Mouse (Mus musculus): ENCODE data around the gene Gpr108. TPM values are rescaled to one million over a fixed set of nuclear protein-coding genes. Genes with fewer than 3 reads are reported as not detected.
"Not testable (repeated sequence)": the region's sequence is repeated elsewhere in the genome, so short reads cannot be mapped to it uniquely, and the experiment has no call there.

The Gpr108 gene
- polyA plus RNA-seq, 1 experiment: 46.5 TPM

DNA sequence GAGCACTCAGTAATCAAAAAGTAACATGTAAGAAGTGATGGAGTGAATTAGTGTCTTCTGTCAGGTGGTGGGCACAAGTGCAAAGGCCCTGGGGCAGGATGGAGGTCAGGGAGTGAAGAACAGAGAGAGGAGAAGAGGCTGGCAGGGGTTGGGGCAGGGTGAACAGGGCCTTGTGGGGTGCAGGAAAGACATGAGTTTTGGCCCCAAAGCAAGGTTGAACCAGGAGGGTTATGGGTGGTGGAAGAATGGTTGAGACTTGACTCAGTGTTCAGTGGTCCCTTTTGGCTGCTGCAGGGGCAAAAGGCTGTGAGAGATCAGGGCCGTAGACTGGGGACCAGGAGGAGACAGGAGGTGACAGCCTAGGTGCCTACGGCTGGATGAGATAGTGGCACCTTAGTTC is 30.3 kb upstream of the Gpr108 start:
- 45% methylated on average over 2 of the region's 2 CpGs for WGBS
- Histone ChIP-seq H3K4me3 (ENCODE audit: low read depth, low read length) (no peak overlapping the region), H3K27me3 (ENCODE audit: control insufficient read depth, insufficient read depth, low read length) (no peaks in the 10 kb centered on the region), H3K4me1 (ENCODE audit: control insufficient read depth, insufficient read depth, insufficient read length, low read length) (peaks cover 5% of the 10 kb centered on the region; the same call in 1 of the 2 replicates), H3K27ac (ENCODE audit: insufficient read depth, low read depth, low read length) (no peak overlapping the region), H3K36me3 (ENCODE audit: control insufficient read depth, insufficient read depth, low read length) (no peaks in the 10 kb centered on the region)
- TF ChIP-seq CTCF (IDR thresholded peaks at IDR 0.05; ENCODE audit: extremely low read depth, insufficient read length, insufficient replicate concordance, low read depth, low read length): no peak
- no peak for TF ChIP-seq POLR2A (IDR thresholded peaks at IDR 0.05; ENCODE audit: low read depth, low read length)

DNA sequence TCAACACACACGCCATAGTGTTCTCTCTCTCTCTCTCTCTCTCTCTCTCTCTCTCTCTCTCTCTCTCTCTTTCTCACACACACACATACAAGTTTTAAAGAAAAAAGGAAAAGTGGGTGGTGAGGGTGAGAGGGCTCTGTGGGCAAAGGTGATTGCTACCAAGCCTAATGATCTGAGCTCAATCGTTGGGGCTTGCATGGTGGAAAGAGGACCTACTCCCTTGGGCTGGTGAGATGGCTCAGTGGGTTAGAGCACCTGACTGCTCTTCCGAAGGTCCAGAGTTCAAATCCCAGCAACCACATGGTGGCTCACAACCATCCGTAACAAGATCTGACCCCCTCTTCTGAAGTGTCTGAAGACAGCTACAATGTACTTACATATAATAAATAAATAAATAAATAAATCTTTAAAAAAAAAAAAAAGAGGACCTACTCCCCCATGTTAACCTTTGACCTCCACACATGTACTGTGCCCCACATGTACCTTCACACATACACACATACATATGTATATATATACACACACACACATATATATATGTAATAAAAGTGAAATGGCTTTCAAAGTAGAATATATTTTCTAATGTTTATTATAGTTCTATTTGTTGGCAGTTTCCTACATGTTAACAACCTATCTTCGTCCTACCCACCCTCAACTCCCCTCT is 29.5 kb upstream of the Gpr108 start:
- whole genome bisulfite sequencing: 77% methylated on average over 5 of the region's 5 CpGs
- H3K4me3 ChIP-seq (ENCODE audit: low read depth, low read length); H3K36me3 ChIP-seq (ENCODE audit: control insufficient read depth, insufficient read depth, low read length); H3K4me1 ChIP-seq (ENCODE audit: control insufficient read depth, insufficient read depth, insufficient read length, low read length); H3K27me3 ChIP-seq (ENCODE audit: control insufficient read depth, insufficient read depth, low read length); H3K27ac ChIP-seq (ENCODE audit: insufficient read depth, low read depth, low read length): not testable (repeated sequence)

DNA sequence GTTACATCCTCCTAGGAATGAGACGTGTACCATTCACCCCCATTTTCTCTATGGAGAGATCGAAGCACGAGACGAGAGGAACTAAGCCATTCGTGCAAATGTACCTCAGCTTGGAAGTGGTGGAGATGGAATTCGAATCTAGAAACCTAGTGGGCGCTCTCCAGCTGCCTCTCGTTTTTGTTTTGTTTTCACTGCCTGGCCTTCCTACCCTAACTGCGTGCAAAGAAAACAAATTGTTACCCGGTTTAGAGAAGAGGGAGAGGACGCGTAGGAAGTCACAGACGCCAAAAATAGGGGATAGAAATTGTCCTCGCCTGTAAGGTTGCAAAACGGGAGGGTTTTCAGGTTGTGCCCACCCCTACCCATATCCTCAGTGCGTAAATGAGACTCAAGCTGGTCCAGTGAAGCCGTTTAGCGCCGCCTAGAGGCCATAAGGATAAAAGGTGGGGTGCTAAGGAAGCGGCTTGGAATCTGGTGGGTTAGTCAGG is 28.4 kb upstream of the Gpr108 start:
- Histone ChIP-seq H3K4me1 (ENCODE audit: control insufficient read depth, insufficient read depth, insufficient read length, low read length) (peaks cover 5% of the 10 kb centered on the region; the same call in 1 of the 2 replicates), H3K4me3 (ENCODE audit: low read depth, low read length) (peak overlapping the region; percentile 91), H3K27ac (ENCODE audit: insufficient read depth, low read depth, low read length) (peak overlapping the region; percentile 77), H3K36me3 (ENCODE audit: control insufficient read depth, insufficient read depth, low read length) (no peaks in the 10 kb centered on the region), H3K27me3 (ENCODE audit: control insufficient read depth, insufficient read depth, low read length) (no peaks in the 10 kb centered on the region)
- TF ChIP-seq POLR2A (IDR thresholded peaks at IDR 0.05; ENCODE audit: low read depth, low read length): no peak
- TF ChIP-seq CTCF (IDR thresholded peaks at IDR 0.05; ENCODE audit: extremely low read depth, insufficient read length, insufficient replicate concordance, low read depth, low read length): peak; percentile 98; the same call in 1 of the 2 replicates
- WGBS: under 1% methylated on average over 20 of the region's 20 CpGs

DNA sequence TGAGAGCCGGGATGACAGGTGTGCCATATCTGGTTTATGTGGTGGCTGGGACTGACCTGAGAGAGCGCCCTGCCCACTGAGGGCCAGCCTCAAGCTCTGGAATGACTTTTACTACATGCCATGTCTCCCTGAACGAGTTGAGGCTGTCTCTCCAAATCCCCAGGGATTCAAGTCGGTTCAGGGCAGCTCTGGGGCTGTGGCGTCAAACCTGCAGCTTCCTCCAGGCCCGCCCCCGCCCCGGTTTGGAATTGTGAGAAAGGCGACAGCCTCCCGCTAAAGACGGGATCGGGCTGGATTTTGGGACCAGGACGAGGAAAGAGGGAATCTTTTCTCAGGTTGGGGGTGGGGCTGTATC is 27.7 kb upstream of the Gpr108 start:
- H3K27me3 ChIP-seq (ENCODE audit: control insufficient read depth, insufficient read depth, low read length): no peaks in the 10 kb centered on the region
- peak overlapping the region; percentile 91 for H3K4me3 ChIP-seq (ENCODE audit: low read depth, low read length)
- WGBS: under 1% methylated on average over 13 of the region's 13 CpGs
- TF ChIP-seq POLR2A (IDR thresholded peaks at IDR 0.05; ENCODE audit: low read depth, low read length): no peak
- TF ChIP-seq CTCF (IDR thresholded peaks at IDR 0.05; ENCODE audit: extremely low read depth, insufficient read length, insufficient replicate concordance, low read depth, low read length): no peak
- no peaks in the 10 kb centered on the region for H3K36me3 ChIP-seq (ENCODE audit: control insufficient read depth, insufficient read depth, low read length)
- H3K27ac ChIP-seq (ENCODE audit: insufficient read depth, low read depth, low read length): peak overlapping the region; percentile 77
- H3K4me1 ChIP-seq (ENCODE audit: control insufficient read depth, insufficient read depth, insufficient read length, low read length): peaks cover 5% of the 10 kb centered on the region; the same call in 1 of the 2 replicates

DNA sequence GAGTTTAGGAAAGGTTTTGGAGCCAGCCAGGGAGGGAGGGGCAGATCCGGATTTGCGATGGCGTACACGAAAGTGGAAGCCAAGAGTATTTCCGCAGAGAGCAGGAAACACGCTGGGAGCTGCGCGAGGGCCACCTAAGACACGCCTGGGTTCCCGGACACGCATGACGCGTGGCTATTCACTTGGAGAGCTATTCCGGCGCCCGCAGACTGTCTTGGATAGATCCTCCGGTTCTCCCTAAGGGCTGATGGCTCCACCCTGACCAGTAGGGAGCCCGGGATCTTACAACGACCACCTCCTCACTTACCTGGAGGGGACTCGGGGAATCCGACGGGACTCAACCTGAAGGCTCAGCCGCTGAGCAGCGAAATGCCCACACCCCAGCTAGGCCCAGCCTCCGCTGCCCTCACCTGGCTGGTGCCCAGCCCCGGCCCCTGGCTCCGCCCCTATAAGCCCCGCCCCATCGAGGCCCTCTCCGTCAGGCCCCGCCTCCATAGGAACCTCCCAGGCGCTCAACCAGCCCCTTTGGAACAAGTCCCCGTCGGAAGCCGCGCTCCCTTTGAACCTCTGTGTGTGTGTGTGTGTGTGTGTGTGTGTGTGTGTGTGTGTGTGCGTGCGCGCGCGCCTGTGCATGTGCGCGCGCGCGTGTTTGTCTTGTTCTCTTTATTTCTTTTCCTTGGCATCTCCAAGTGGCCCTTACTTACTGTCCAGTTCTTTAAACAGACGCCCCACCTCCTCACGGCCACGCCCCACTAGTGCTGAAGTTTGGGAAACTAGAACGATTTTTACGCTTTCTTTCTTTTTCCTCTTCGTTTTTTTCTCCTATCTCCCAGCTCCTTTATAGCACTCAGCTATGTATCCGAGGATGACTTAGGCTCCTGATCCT is 27.1 kb upstream of the Gpr108 start:
- TF ChIP-seq POLR2A (IDR thresholded peaks at IDR 0.05; ENCODE audit: low read depth, low read length) (peak; percentile 64; the same call in 1 of the 2 replicates), CTCF (IDR thresholded peaks at IDR 0.05; ENCODE audit: extremely low read depth, insufficient read length, insufficient replicate concordance, low read depth, low read length) (no peak)
- peaks cover 5% of the 10 kb centered on the region; the same call in 1 of the 2 replicates for H3K4me1 ChIP-seq (ENCODE audit: control insufficient read depth, insufficient read depth, insufficient read length, low read length)
- WGBS: under 1% methylated on average over 53 of the region's 53 CpGs
- H3K4me3 ChIP-seq (ENCODE audit: low read depth, low read length): peak overlapping the region; percentile 91
- H3K36me3 ChIP-seq (ENCODE audit: control insufficient read depth, insufficient read depth, low read length): no peaks in the 10 kb centered on the region
- peak overlapping the region; percentile 88 for H3K27ac ChIP-seq (ENCODE audit: insufficient read depth, low read depth, low read length)
- H3K27me3 ChIP-seq (ENCODE audit: control insufficient read depth, insufficient read depth, low read length): no peaks in the 10 kb centered on the region

DNA sequence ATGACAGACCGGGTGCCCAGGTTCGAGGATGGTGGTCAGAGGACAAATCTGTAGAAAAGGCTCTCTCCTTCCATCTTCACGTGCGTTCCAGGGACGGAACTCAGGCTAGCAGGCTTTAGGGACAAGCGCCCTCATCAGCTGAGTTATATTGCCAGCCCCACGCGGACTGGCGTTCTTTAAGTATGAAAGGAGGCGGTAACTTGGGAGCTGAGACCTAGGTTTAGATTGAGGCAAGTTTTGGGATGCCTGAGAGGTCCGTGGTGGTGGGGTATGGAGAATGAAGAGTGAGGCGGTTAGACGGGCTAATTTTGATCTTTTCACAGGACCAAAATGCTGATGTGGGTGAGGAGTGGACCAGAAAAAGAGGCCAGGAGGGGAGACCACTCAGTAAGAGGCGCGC is 26.4 kb upstream of the Gpr108 start:
- 3% methylated on average over 15 of the region's 15 CpGs for WGBS
- Histone ChIP-seq H3K27ac (ENCODE audit: insufficient read depth, low read depth, low read length) (peak overlapping the region; percentile 88), H3K4me1 (ENCODE audit: control insufficient read depth, insufficient read depth, insufficient read length, low read length) (peaks cover 5% of the 10 kb centered on the region; the same call in 1 of the 2 replicates), H3K36me3 (ENCODE audit: control insufficient read depth, insufficient read depth, low read length) (no peaks in the 10 kb centered on the region), H3K4me3 (ENCODE audit: low read depth, low read length) (peak overlapping the region; percentile 91), H3K27me3 (ENCODE audit: control insufficient read depth, insufficient read depth, low read length) (no peaks in the 10 kb centered on the region)
- TF ChIP-seq CTCF (IDR thresholded peaks at IDR 0.05; ENCODE audit: extremely low read depth, insufficient read length, insufficient replicate concordance, low read depth, low read length) (no peak), POLR2A (IDR thresholded peaks at IDR 0.05; ENCODE audit: low read depth, low read length) (no peak)

DNA sequence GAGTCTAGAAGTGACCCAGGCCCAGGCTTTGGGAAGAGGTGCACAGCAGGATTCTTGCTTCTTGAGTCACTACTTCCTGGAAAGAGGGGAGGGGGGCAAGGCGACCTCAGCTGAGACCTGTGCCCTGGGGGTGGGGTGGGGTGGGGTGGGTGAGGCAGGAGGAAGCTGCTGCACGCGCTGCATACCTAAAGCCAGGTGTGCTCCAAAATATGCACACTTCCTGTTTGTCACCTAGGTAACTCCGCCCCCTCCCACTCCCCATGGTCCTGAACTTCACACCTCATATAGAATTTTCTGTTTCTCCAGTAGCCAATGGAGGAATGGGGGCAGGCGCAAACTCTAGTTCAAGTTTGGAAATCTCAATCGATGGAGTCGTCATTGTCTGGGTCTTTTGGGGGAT is 25.6 kb upstream of the Gpr108 start:
- WGBS: 26% methylated on average over 7 of the region's 7 CpGs
- Histone ChIP-seq H3K4me1 (ENCODE audit: control insufficient read depth, insufficient read depth, insufficient read length, low read length) (0 out of 2 replicates have a peak, but pooled peaks cover 5% of the 10 kb centered on the region), H3K27me3 (ENCODE audit: control insufficient read depth, insufficient read depth, low read length) (no peaks in the 10 kb centered on the region), H3K4me3 (ENCODE audit: low read depth, low read length) (no peak overlapping the region), H3K36me3 (ENCODE audit: control insufficient read depth, insufficient read depth, low read length) (no peaks in the 10 kb centered on the region), H3K27ac (ENCODE audit: insufficient read depth, low read depth, low read length) (no peak overlapping the region)
- TF ChIP-seq POLR2A (IDR thresholded peaks at IDR 0.05; ENCODE audit: low read depth, low read length): no peak
- no peak for TF ChIP-seq CTCF (IDR thresholded peaks at IDR 0.05; ENCODE audit: extremely low read depth, insufficient read length, insufficient replicate concordance, low read depth, low read length)
